Mouse (Mus musculus) heart, postnatal 10 days (tissue): Measurements from ENCODE around the gene Negr1. TPM values are rescaled to one million over a fixed set of nuclear protein-coding genes. Genes with fewer than 3 reads are reported as not detected.

Source experiments
- DNase-seq, 2 experiments: peaks; one replicate each; pipeline ENCODE4 v3.0.0; 2021
- intact Hi-C: fragments of 180-260 bp; cut with DNase I; formaldehyde crosslinking; loops from one replicate; pipeline ENCODE4 v1.15.1; 2025
- total RNA-seq, 2 experiments: library from RNA; stranded (reverse); gene quantifications; 2 replicates each; pipeline ENCODE4 v1.2.3; 2021

Gene Negr1
- total RNA-seq, 2 experiments from 2014 or later: 1.9 to 3.3 TPM

DNA sequence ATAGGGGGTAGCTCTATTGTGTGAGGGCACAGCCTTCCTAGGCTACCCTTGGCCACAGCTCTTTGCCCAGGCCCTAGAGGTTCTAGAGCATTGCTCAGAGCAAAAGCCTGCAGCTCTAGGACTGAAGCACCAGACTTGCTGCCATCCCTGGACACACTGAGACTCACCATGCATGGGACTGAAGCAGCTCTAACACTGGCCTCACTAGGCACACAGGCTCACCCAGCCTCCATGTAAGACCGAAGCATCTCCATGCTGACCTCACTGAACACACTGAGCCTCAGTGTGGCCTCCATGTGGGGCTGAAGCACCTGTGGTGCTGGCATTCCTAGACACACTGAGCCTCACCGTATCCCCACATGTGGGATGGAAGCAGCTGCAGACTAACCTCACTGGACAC is 101.0 kb downstream of the Negr1 start:
- no peak for DNase-seq
- intact Hi-C loops: no loop called here

DNA sequence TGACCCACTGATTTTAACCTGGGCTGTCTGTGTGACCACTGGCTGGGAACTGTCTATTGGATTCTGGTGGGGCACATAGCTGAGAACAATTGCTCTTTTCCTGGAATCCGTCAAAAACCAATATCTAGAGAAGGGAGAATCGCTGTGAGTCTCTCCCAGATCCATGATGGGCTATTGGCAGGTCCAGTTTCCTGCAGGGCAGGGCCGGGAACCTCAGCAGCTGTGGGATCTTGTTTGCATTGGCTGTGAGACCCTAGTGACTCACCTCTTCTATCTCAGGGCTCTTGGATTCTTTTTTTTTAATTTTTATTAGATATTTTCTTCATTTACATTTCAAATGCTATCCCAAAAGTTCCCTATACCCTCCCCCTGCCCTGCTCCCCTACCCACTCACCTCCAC is 111.0 kb downstream of the Negr1 start:
- no peak for DNase-seq
- intact Hi-C loops: no loop called here

DNA sequence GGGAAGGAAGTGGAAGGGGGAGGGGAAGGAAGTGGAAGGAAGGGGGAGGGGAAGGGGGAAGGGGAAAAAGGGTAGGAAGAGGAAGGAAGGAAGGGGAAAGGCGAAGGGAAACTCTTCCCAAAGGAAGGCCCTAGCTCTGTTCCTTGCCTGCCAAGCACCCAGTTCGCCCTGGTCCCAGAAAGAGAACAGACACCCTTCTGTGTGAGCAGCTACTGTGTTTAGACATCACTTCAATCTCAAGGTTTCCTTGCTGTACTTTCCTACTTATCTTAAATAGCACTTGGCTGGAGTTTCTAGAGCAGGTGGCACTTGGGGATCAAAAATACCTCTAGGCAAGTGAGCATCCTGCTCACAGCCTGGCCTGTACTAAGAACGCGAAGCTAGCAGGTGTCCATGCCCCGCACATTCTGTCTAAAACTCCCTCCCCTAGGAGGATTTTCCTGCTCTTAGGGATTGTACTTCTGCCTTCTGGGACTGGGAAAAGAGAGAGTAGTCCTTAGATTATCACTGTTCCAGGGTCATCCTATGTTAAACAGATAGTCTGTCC is 128.5 kb downstream of the Negr1 start:
- DNase-seq: no peak
- intact Hi-C loops: no loop called here

DNA sequence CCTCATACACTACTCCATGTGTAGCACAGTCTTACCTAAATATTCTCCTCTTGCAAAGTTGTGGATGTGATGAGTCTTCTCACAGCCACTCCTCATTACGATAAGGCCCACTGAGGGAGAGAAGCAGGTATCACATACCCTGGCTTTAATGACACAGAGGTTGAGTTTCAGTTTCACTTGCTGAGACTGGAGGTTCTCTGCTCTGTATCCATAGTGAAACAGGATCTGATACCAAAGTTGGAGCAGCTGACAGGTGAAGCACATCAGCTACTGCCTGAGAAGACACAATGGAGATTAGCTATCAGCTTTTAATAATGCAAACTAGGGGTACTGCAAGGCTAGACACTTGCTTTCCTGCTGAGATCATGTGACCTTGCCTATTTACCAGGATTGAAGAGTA is 137.1 kb downstream of the Negr1 start:
- intact Hi-C loops: no loop called here
- no peak for DNase-seq

DNA sequence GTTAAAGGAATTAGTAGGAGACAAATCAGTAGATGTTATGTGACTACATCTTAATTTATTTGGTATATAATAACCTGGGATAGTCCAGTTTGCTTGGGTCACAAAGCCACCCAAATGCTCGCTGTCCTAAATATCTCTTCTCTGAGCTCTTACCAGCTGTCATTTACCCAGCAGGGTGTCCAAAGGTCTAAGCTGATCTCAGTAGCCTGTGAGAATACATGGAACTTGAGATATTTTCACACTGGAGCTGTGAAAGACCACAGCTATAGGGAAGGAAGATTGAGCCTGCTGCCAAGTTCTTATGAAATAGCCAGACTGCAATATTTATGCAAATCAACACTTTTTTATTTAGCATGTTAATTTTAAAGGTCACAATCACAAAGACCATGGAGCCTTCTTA is 141.6 kb downstream of the Negr1 start:
- no peak for DNase-seq
- intact Hi-C loops: no loop called here

DNA sequence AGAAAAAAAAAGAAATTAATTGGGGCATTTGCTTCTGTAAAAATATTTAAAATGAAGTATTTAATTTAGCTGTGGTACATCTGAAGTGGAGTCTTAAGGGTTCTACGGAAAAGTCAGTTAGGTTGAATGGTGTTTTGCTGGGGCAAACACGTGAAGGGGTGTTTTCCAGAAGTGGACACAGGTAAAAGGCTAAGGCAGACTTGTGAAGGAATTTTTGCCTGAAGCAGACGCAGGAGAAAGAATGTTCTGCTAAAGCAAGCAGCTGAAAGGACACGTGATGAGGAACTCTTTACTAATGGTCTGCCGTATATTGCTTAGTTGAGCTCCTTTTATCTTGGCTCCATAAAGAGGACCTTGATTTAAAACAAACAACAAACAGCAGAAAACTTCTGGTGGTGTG is 148.6 kb downstream of the Negr1 start:
- intact Hi-C loops: no loop called here
- DNase-seq: no peak

DNA sequence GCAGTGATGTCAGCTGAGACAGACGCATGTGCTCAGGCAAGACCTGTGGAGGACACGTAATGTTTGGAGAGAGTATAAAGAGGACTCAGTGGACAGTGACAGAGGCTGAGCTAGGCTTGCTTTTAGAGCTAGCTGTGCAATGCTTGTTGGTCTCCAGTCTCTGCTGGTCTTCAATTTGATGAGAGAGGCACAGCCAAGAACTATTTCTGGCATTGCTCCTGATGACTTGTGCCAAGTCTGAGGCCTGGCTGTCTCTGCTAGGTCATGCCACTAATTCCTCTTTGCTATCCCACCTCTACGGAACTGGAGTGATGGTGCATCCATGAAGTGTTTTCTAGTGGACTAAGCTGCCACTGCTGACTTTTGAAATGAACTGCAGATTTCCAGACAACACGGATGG is 149.1 kb downstream of the Negr1 start:
- intact Hi-C loops: no loop called here
- peak; percentile 30 to 31 for DNase-seq

DNA sequence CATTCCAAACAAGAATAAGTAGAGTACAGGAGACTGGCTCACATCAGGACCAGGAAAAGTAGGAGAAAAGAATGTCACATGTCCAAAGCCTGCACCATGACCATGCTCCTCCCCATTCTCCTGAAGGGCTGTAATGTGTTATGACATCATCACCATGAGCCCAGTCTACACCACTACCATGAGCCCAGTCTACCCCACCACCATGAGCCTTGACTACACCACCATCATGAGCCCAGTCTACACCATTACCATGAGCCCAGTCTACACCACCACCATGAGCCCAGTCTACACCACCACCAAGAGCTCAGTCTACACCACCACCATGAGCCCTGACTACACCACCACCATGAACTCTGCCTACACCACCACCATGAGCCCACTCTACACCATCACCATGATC is 174.7 kb downstream of the Negr1 start:
- DNase-seq: no peak
- intact Hi-C loops: no loop called here

DNA sequence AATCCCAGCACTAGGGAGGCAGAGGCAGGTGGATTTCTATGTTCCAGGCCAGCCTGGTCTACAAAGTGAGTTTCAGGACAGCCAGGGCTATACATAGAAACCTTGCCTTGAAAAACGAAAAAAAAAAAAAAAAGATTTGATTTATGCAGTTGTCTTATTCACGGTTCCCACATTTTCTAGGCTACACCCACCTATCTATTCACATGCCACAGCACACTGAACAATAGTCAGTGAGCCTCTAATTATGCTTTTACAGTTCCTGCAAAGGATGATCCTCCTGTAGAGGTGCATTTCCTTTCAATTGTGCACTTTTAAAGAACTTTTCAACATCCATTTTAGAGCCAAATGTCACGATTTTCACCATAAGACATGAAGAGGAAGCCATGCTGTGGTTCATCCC is 177.9 kb downstream of the Negr1 start:
- intact Hi-C loops: no loop called here
- no peak for DNase-seq

DNA sequence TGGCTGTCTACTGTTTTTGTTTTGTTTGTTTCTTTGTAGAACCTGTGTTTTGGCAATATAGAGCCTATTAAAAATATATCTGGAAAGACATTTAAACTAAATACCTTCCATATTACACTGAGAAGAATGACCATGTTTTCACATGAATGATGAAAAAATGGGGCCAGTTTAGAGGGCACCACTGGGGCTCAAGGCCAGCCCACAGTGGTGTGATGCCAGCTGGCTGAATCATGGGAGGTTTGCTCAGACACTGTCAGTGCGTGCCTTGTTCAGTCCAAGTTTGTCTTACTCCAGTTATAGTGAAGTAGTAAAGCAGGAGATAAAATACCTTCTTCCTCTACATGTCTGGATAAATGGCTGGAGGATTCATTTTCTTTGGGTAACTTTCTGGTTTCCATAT is 181.7 kb downstream of the Negr1 start:
- intact Hi-C loops: no loop called here
- no peak for DNase-seq

DNA sequence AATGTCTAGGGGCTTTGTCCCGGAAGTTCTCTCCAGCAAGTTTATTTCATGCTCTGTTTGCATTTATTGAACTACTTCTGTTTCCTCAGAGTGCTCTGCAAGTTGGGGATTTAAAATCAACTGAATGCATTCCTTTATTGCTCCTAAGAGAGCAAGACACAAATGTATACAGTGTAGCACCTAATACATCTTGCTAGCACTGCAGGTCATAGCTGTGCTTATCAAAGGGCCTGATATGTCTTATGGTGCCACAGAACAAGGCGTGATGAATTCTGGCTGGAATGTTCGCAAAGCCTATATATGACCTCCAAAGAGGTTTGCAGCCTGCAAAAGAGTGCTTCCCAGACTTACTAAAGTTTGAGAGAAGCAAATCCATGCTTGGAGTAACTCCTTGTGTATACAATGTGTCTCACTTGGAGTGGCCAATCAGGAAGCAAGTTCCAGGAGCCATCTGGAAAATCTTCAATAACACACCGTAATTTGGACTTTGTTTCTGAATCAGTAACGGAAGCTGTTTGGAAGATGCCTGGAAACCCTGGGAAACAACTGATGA is 183.7 kb downstream of the Negr1 start:
- intact Hi-C loops: no loop called here
- DNase-seq: no peak

DNA sequence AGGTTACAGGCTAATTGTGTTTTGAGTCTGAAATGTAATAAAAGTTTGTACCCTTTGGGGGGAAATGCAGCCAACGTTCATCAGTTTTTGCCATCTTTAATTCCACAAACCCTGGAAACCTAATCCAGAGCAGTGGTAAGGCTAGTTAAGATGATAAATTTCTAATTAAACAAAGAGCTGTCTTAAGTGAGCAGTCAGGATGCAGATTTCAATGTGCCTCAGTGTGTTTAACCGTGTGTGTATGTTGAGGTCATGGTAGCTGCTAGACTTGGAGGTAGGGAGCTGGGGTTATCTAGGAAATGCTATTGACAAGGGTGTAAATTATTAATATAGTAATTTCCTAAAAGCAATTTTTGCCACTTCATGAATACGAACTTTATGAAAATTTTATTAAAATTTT is 185.9 kb downstream of the Negr1 start:
- no peak for DNase-seq
- intact Hi-C loops: no loop called here

DNA sequence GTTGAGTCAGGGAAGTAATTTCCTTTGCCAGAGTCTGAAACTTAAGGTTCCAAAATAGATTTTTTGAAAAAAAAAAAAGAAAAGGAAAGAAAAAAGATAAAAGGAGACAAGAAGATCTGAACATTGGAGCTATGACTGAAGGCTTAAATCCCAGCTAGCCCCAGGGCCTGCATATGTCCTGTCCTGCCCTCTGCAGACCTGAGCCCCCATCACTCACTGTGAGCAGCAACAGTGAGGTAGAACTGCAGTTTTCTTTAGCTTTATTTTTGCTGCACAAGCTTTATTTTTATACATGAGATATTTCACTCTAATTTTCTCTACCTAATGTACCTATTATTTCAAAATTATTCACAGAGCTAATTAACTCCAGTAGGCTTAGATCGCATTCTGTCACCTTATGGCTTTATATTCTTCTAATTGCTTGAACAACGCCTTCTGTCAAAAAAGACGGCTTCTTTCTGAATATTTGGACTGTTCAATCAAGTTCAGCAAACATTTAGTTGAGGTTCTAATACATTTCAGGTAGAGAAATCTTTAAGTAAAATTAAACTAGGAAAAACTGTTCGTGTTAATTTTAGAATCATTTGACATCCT is 192.3 kb downstream of the Negr1 start:
- intact Hi-C loops: no loop called here
- DNase-seq: no peak

DNA sequence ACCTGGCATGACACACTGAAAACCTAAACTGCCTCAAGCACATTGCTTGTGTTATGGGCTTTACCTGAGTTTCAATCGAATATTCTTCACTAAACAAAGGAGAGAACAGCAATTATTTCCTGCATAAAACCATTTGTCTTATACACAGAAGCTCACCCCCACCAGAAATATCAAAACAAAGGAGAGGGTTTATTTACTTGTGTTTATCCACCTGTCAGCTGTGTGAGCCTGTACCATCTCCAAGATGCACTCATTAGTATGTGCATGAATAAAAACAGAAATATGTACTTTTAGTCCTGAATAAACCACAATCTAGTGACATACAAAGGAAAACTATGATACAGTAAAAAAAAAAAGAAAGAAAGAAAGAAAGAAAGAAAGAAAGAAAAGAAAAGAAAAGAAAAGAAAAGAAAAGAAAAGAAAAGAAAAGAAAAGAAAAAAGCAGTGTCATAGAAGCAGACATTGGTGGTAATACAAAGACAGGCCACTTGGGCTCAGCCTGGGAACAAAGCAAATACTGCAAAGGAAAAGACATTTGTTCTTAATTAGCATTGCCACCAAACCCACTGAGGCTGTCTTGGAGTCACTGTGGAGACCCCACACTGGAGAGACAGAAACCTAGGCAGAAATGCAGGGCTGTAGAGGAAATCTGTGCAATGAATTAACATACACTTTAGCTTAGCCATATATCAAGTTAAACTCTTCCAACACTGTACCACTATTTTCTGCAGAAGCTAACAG is 193.4 kb downstream of the Negr1 start:
- DNase-seq: no peak
- intact Hi-C loops: loop anchor here (5.0 kb wide), 1 partner anchor 713 kb away; no protein-coding TSS in a partner anchor

DNA sequence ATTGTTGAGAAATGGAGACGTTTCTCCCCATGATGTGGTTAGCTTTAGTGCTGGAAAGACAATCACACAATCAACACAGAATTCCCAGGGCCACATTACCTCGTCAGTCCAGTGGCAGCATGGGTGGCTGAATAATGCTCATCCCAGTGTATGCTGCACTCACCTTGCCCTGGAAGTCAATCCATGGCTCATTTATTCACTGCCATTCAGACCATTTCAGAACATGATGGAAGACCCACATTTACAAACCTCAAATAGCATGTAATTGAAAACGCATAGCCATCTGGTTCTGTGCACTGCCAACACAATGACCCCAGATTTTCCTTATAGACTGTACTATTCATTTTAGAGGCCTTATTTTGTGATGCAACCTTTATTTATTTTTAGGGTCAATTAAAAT is 203.4 kb downstream of the Negr1 start:
- intact Hi-C loops: no loop called here
- DNase-seq: no peak

DNA sequence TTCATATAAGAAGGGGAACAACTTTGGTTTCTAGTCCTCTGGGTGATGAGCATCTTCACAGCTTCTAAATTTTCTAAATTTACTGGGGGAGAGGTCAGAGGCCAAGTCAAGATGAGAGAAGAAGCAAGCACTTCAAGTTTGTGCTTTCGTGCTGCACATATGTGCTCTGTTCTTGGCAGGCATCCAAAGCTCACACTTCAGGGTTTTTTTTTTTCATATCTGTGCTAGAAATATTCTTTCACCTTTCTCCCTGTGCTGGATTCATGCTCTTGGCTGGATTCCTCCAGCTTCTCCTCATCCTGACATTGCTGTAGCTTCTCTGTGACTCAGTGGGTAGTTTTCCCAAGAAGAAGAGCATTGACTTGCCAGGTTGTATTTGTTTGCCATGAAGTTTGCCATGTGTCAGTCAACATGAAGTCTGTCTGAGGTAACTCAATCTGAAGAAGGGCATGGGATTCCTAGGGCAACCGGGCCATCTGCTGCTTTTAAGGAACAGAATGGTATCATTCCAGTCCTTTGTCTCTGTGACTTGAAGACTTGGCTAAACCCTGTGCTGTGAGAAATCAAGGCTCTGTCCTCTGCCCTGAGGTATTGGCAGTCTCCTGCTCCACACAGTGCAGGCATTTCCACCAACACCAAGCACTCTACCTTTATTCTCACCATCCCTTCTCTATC is 204.7 kb downstream of the Negr1 start:
- DNase-seq: no peak
- intact Hi-C loops: no loop called here

DNA sequence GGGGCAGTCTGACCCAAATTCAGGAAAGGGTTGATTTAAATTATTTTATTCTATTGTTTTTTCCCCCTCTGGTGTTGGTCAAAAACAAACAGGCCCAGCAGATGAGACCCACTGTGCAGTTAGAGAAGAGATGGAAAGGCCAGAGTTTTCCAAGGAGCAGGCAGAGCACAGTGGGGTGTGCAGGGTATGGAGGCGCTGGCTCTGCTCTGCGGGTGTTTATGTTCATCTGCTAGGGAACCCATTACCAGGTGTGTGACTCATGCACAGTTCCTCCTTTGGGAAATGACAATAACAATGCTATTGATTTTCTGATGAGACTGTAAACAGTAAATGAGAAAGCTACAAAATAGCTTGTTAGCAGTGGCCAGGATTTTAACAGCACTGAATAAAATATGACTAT is 210.0 kb downstream of the Negr1 start:
- intact Hi-C loops: no loop called here
- no peak for DNase-seq

DNA sequence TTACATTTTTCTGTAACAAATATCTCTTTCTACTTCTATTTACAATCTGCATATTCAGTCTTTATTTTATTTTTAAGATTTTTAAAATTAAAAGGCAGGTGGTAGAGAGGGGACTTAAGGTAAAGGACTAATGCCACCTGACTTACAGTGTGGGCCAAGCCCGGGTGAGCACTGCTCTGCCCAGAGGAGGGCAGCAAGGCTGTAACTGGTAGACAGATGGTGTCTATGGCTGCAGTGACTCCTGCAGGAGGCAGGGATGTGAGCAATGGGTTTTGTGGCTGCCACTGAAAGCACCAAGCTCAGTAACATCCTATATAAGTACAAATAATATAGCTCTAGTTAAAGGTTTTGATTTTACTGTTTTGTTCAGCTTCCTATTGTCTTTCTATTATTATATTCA is 210.5 kb downstream of the Negr1 start:
- intact Hi-C loops: no loop called here
- DNase-seq: no peak

DNA sequence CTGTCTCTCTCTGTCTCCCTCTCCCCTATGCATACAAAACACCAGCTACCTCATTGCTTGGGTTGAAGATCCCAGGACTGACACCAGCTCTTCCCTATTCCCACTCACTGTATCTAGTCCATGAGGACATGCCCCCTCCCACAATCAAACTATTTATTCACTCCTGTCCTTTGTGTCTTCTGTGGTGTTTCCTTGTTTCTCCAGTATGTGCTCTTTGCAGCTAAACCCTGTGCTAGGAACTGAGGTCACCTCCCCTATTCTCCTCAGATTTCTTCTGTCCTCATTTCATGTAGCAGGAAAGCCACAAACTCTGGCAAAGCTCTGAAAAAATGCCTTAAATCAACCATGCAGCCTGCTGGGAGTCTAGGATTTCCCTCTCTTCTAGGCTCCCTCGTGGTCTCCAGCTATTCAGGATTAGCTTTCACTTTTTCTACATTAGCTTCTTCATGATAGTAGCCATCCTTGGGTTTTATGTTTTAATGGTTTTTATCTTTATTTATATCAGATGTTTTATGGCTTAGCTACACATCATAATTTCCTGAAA is 222.8 kb downstream of the Negr1 start:
- no peak for DNase-seq
- intact Hi-C loops: no loop called here

DNA sequence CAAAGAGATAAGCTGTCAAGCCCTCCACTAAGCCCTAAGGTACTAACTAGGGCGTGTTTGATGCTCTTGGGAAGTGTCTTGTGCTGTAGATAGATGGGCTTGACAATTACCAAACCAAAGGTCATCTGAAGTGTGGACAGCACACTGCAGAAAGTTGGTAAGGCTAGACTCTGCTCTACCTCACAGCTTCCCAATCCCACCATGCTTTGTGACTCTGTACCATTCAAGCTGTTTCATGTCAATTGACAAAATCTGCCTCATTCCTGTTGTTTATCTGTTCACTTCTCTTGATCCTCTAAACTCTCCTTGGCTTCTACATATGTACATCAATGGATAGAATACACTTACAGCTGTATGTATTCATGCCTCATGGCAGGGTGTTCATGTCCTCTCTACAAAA is 224.8 kb downstream of the Negr1 start:
- intact Hi-C loops: no loop called here
- no peak for DNase-seq

DNA sequence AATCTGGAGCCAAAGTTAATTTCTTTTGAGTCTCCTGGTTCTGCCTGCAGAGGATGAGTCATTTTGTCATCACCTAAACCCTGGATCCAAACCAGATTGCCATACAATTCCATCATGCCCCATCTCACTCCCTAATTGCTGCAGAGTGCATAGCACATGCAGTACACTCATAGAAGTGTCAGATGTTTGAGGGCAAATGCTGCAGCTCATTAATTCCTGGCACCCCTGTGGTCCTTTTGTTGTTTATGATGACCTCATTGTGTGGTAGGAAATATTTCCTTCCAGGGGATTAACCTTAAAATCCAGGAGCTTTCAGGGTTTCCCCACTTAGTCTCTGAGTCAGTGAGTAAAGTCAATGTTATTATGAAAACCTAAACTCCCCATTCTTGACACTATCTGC is 229.6 kb downstream of the Negr1 start:
- intact Hi-C loops: no loop called here
- no peak for DNase-seq
